22 mouse cellular contexts compared by ENCODE assay signal in genomic region chr7:80179327-80179726, GRCm38 (mm10).
"Had no signal": no experiment of that assay in that cellular context is flagged by ENCODE, and none has a peak within 500 bp of the region (broad histone marks: within the 10 kb centered on the region; RNA-seq: fewer than 3 reads in every experiment).

No protein-coding gene starts in this region.

- H3K36me3 ChIP-seq: heart, embryonic 10.5 days; heart, embryonic 12.5 days; hindbrain, embryonic 10.5 days; hindbrain, embryonic 12.5 days; kidney, embryonic 15.5 days; limb, embryonic 13.5 days; limb, embryonic 15.5 days; liver, embryonic 12.5 days had no signal

- H3K9me3 ChIP-seq: heart, embryonic 10.5 days; heart, embryonic 12.5 days; hindbrain, embryonic 10.5 days; hindbrain, embryonic 12.5 days; kidney, embryonic 15.5 days; limb, embryonic 13.5 days; limb, embryonic 15.5 days; liver, embryonic 12.5 days had no signal

- H3K27ac ChIP-seq: heart, embryonic 10.5 days; hindbrain, embryonic 10.5 days; hindbrain, embryonic 12.5 days; hindbrain, embryonic 14.5 days; kidney, embryonic 15.5 days; kidney, postnatal 0 days; limb, embryonic 13.5 days; limb, embryonic 15.5 days; liver, embryonic 12.5 days; liver, embryonic 14.5 days had no signal

- DNase-seq: gastrocnemius, postnatal 25 days; heart, postnatal 10 days; heart, postnatal 4 days; kidney, adult 11 months; kidney, adult 2 months; kidney, adult 9 months; kidney, postnatal 14 days; kidney, postnatal 36 days; layer of hippocampus, adult 9-11 months; layer of hippocampus, postnatal 36 days; left cerebral cortex, postnatal 4 days had no signal

- H3K27me3 ChIP-seq: hindbrain, embryonic 12.5 days; kidney, embryonic 15.5 days; limb, embryonic 13.5 days; limb, embryonic 15.5 days; liver, embryonic 12.5 days had no signal

- H3K4me3 ChIP-seq: heart, embryonic 10.5 days; heart, embryonic 12.5 days; hindbrain, embryonic 10.5 days; hindbrain, embryonic 12.5 days; kidney, embryonic 15.5 days; limb, embryonic 13.5 days; limb, embryonic 15.5 days; liver, embryonic 12.5 days had no signal

- H3K9ac ChIP-seq: heart, embryonic 12.5 days; hindbrain, embryonic 12.5 days; hindbrain, embryonic 14.5 days; kidney, embryonic 15.5 days; limb, embryonic 13.5 days; limb, embryonic 15.5 days; liver, embryonic 12.5 days; liver, embryonic 14.5 days had no signal

- H3K4me1 ChIP-seq: hindbrain, embryonic 12.5 days; limb, embryonic 13.5 days; limb, embryonic 15.5 days had no signal
